Mouse (Mus musculus) G1E (cell line): ENCODE results near the gene Angptl8. TPM values are rescaled to one million over a fixed set of nuclear protein-coding genes. Genes with fewer than 3 reads are reported as not detected.

ENCODE experiments used
- ATAC-seq: 2 replicates; pipeline ENCODE4 v1.8.0; 2016; ENCODE audit warnings: mild to moderate bottlenecking; ENCODE audit not compliant: insufficient number of reproducible peaks, poor library complexity, low FRiP score, severe bottlenecking; ENCODE audit errors: extremely low read depth
- DNase-seq: peaks from one replicate; pipeline ENCODE4 v3.0.0; 2012; ENCODE audit warnings: low spot score
- H3K27me3 ChIP-seq: 2 replicates; pipeline ENCODE4 v1.6.1; 2012; ENCODE audit warnings: mild to moderate bottlenecking, low read length, inconsistent platforms; ENCODE audit not compliant: insufficient read depth
- H3K36me3 ChIP-seq: replicated peaks from 2 replicates; pipeline ENCODE3; 2012; ENCODE audit warnings: mild to moderate bottlenecking, inconsistent platforms
- H3K4me1 ChIP-seq: 2 replicates; pipeline ENCODE4 v1.6.1; 2012; ENCODE audit warnings: low read depth, low read length, inconsistent platforms, mixed read lengths; ENCODE audit not compliant: insufficient read depth
- H3K4me3 ChIP-seq: 2 replicates; pipeline ENCODE4 v1.5.1; 2012; ENCODE audit warnings: low read depth, mild to moderate bottlenecking, inconsistent platforms, low read length, moderate library complexity, mixed read lengths
- H3K9me3 ChIP-seq: replicated peaks from 2 replicates; pipeline ENCODE4 v1.6.1; 2012; ENCODE audit warnings: inconsistent platforms
- CTCF ChIP-seq: IDR thresholded peaks from 2 replicates; pipeline ENCODE4 v1.5.1; 2012; ENCODE audit warnings: low read depth, low read length, inconsistent platforms, mixed read lengths
- GATA1 ChIP-seq: IDR thresholded peaks from 2 replicates; pipeline ENCODE4 v1.6.1; 2012; ENCODE audit warnings: borderline replicate concordance, low read length, inconsistent platforms, mixed read lengths
- GATA2 ChIP-seq: IDR thresholded peaks from 2 replicates; pipeline ENCODE4 v1.6.1; 2012; ENCODE audit warnings: low read depth, low read length, inconsistent platforms, borderline replicate concordance
- POLR2AphosphoS5 ChIP-seq: IDR thresholded peaks from 2 replicates; pipeline ENCODE4 v1.6.1; 2012; ENCODE audit warnings: low read depth, low read length, inconsistent platforms; ENCODE audit not compliant: insufficient replicate concordance
- TAL1 ChIP-seq: conservative IDR thresholded peaks from 2 replicates; pipeline ENCODE4 v1.6.1; 2012; ENCODE audit warnings: low read depth, low read length, inconsistent platforms, mixed read lengths
- polyA plus RNA-seq: library from polyadenylated mRNA; stranded (reverse); fragments of >175 nt; gene quantifications from 2 replicates; pipeline ENCODE4 v1.2.3, GENCODE M21; 2012
- total RNA-seq, 2 experiments: library from RNA; stranded (forward) in 1 of 2; stranded (reverse) in 1 of 2; fragments of 200-1000 nt in 1 of 2; fragments of >200 nt in 1 of 2; fragmentation: Nextera tagmentation in 1 of 2; gene quantifications; 2 replicates each; pipeline ENCODE4 v1.2.3; 2014 to 2017

The Angptl8 gene
- total and polyA plus RNA-seq, 3 experiments, result not detected

DNA sequence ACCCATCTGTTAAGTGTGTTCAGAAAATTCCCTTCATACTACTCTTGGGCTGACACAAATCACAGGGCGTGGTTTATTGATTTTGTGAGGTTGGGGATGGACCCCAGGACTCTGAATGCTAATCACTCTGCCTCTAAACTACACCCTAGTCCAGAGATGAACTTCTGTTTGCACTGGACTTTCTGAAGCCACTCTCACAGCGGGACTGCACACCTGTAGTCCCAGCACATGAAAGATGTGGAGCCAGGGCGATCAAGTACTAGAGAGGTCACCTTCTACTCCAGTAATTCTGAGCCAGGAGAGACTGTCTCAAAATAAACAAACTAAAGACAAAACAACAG lies 36.3 kb upstream of the Angptl8 start:
- no peaks in the 10 kb centered on the region for H3K9me3 ChIP-seq
- ATAC-seq, result no peak
- H3K27me3 ChIP-seq, result peaks cover 58% of the 10 kb centered on the region
- no peak for DNase-seq
- no peak for TF ChIP-seq GATA2
- TF ChIP-seq CTCF, result no peak
- no peak for TF ChIP-seq POLR2AphosphoS5
- TF ChIP-seq GATA1, result no peak
- TF ChIP-seq TAL1, result no peak
- H3K36me3 ChIP-seq, result no peaks in the 10 kb centered on the region
- peaks cover 11% of the 10 kb centered on the region for H3K4me1 ChIP-seq
- no peak overlapping the region for H3K4me3 ChIP-seq

DNA sequence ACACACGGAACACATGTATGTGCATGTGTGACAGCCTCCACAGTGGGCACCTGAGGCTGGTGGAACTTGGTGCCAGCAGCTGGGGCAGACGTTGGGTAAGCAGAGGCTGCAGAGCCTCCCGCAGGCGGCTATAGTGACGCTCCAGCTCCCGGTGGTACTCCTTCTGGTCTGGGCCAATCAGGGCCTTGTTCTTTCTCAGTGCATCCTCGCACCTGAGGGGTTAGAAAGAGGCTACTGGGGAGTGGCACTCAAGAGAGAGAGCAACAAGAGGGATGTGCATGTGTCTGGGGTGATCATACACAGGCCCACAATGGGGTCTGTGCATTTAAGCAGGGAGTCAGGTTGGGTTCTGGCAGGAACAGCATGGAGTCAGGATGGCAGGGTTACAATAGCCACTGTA lies 34.2 kb upstream of the Angptl8 start:
- H3K4me3 ChIP-seq, result no peak overlapping the region
- H3K27me3 ChIP-seq, result peaks cover 61% of the 10 kb centered on the region
- H3K36me3 ChIP-seq, result no peaks in the 10 kb centered on the region
- no peak for DNase-seq
- H3K9me3 ChIP-seq, result no peaks in the 10 kb centered on the region
- no peak for ATAC-seq
- TF ChIP-seq TAL1, result no peak
- TF ChIP-seq CTCF, result no peak
- no peak for TF ChIP-seq POLR2AphosphoS5
- H3K4me1 ChIP-seq, result peaks cover 11% of the 10 kb centered on the region

DNA sequence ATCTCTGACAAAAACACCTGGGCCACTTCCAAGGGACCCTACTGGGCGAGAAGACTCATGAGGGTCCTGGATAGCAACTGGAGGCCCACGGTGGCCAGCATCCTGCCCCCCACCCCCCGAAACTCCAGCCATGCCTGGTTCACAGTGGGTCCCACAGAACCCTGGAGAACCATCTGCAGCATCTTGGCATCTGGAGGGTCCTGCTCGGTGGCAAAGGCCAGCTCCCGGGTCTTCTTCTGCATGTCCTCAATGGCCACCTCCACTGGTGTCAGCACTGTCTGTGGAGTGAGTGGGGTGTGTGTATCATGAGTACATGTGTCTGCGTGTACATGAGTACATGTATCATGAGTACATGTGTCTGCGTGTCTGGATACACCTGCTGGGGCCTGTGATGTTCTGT lies 33.7 kb upstream of the Angptl8 start:
- Histone ChIP-seq H3K36me3 (no peaks in the 10 kb centered on the region), H3K4me1 (peaks cover 11% of the 10 kb centered on the region), H3K9me3 (no peaks in the 10 kb centered on the region), H3K27me3 (peaks cover 57% of the 10 kb centered on the region), H3K4me3 (no peak overlapping the region)
- ATAC-seq (no peak), DNase-seq (no peak)
- TF ChIP-seq GATA1, result no peak
- TF ChIP-seq GATA2, result no peak

DNA sequence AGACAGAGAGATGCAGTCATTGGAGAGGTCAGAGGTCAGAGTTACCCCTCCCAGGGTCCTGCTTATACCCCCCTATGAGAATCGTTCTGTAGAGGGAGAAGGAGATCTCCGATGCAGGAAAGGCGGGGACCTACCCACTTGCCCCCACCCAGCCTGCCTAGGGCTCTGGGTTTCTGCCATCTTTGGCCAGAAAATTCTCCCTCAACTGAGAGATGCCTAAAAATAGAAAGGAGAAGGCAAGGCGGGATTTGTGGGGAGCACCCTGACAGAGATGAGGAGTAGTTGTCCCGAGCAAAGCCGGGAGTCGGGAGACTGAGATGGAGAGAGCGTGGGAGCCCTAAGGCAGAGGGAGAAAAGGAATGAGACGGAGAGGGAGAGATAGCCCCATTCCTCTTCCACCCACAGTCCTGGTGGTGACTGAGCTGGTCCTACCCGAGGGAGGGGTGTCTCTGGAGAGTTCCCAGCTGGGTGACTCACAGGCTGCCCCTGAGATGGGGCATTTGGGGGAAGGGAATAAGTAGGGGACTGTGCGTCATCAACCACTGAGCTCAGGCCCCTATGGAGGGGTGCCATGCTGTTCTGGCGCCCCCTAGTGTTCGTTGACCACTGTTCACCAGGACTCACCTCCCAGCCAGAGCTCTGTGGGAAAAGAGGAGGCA lies 31.2 kb upstream of the Angptl8 start:
- ATAC-seq (peak; percentile 49), DNase-seq (peak; percentile 76)
- no peak overlapping the region for H3K4me3 ChIP-seq
- no peaks in the 10 kb centered on the region for H3K36me3 ChIP-seq
- peaks cover 33% of the 10 kb centered on the region for H3K27me3 ChIP-seq
- H3K9me3 ChIP-seq, result no peaks in the 10 kb centered on the region
- no peaks in the 10 kb centered on the region for H3K4me1 ChIP-seq
- TF ChIP-seq CTCF (peak; percentile 65), GATA1 (no peak)

DNA sequence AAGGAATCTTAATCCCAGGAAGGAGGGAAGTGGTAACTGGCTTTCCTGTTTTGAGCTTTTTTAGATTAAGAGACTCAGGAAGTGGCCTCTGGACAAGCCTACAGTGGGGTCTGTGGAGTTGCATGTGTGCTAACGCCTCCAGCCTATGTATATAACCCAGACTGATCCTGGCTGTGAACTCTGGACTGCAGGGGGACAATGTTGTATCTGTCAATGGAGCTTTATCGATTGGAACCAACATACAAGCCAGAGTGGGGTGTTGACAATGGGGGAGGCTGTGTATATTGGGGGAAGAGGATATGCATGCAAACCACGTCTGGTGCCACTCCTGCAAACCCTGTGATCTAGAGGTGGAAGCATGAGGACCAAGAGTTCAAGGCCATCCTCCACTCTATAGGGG lies 28.9 kb upstream of the Angptl8 start:
- Histone ChIP-seq H3K36me3 (no peaks in the 10 kb centered on the region), H3K4me1 (no peaks in the 10 kb centered on the region), H3K9me3 (no peaks in the 10 kb centered on the region), H3K27me3 (peaks cover 33% of the 10 kb centered on the region), H3K4me3 (no peak overlapping the region)
- DNase-seq (no peak), ATAC-seq (no peak)
- TF ChIP-seq GATA2 (no peak), TAL1 (no peak), GATA1 (no peak)

DNA sequence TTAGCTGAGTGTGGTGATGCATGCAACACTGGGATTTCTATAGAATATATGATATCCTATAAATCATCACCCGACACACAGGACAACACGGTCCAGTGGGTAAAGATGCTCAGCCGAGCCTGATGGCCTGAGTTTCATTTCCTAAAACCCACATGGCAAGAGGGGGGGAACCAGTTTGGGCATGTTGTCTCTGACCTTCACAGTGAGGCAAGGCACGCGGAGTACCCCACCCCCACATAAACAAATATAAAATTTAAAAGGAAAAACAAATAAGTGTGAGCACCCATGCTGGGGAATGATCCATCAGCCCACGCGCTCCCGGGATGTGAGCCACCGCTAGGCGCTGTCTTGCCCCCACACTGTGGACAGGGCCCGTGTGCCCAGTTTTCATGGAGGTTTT lies 28.3 kb upstream of the Angptl8 start:
- no peaks in the 10 kb centered on the region for H3K9me3 ChIP-seq
- TF ChIP-seq CTCF (no peak), GATA1 (no peak), GATA2 (no peak), TAL1 (no peak), POLR2AphosphoS5 (no peak)
- peaks cover 28% of the 10 kb centered on the region for H3K27me3 ChIP-seq
- H3K4me3 ChIP-seq, result no peak overlapping the region
- DNase-seq, result no peak
- no peaks in the 10 kb centered on the region for H3K4me1 ChIP-seq
- no peaks in the 10 kb centered on the region for H3K36me3 ChIP-seq
- no peak for ATAC-seq

DNA sequence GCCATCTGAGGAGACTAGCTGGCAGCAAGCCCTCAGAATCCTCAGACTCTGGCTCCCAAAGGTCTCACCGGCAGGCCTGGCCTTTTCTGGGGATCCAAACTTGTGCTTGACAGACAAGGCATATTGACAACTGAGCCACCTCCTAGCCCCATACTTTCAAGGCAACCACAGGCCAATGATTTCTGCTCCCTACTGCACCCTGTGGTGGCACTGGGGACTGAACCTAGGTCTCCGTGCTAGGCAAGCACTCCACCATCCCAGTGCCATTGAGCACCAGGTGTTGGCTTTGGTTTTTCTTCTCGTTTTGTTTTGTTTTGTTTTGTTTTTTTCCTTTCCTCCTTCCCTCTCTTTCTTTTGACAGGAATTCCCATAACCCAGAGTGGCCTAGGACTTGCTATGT lies 26.7 kb upstream of the Angptl8 start:
- ATAC-seq, result no peak
- DNase-seq, result no peak
- TF ChIP-seq CTCF (0 out of 2 replicates have a peak, but pooled peaks have one; percentile 6), GATA1 (no peak)

More for the DNA sequence above, 26.7 kb upstream of the Angptl8 start:
- Histone ChIP-seq H3K4me1 (no peaks in the 10 kb centered on the region), H3K4me3 (no peak overlapping the region), H3K9me3 (no peaks in the 10 kb centered on the region), H3K36me3 (no peaks in the 10 kb centered on the region), H3K27me3 (peaks cover 27% of the 10 kb centered on the region)
